Mouse (Mus musculus) E14TG2a.4 (cell line): ENCODE measurements around the gene Ntn3.

Source experiments
- CTCF ChIP-seq: conservative IDR thresholded peaks from 2 replicates; pipeline ENCODE4 v1.5.1; 2014; ENCODE audit warnings: low read length
- NANOG ChIP-seq: IDR thresholded peaks from 2 replicates; pipeline ENCODE4 v1.6.1; 2014; ENCODE audit warnings: borderline replicate concordance, low read length, mixed read lengths
- POU5F1 ChIP-seq: IDR thresholded peaks from 2 replicates; pipeline ENCODE4 v1.6.1; 2014; ENCODE audit warnings: low read length, borderline replicate concordance

- TF ChIP-seq CTCF, result no peak
- TF ChIP-seq POU5F1, result no peak
- TF ChIP-seq NANOG, result no peak
Observed at GRCm38 (mm10) chr17:24168590-24169277, 40.6 kb downstream of the Ntn3 start.
